13 mouse cellular contexts compared by ENCODE assay signal in the genomic region with DNA sequence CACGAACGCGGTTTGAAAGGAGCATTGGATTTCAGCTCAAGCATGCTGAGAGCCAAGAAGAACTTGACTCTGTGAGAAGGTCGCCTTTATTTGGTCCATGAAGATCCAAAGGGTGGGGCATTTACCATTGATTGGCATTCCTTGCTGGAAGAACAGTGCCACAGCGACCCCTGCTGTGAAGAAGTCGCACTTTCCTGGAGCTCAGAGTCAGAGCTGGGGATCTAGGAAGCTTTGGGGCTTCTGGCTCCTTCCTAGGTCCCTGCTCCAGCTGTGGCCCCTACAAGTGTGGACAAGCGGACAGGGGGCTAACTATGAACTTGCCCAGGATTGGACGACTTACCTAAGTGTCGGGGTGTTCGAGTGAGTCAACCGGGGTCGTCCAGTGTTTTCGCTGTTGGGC. TPM values are rescaled to one million over a fixed set of nuclear protein-coding genes. Genes with fewer than 3 reads are reported as not detected.
"Had no signal": no experiment of that assay in that cellular context is flagged by ENCODE, and none has a peak within 500 bp of the region (broad histone marks: within the 10 kb centered on the region; RNA-seq: fewer than 3 reads in every experiment).

No protein-coding gene starts in this region.

RNA-seq across cellular contexts. Expression of a gene that starts 18.9 kb away (rescaled TPM):
- total RNA-seq: layer of hippocampus, postnatal 25 days; left cerebral cortex, postnatal 14 days had no signal
- polyA plus RNA-seq: intestine, embryonic 16.5 days; kidney, embryonic 16.5 days; limb, embryonic 10.5 days; liver, embryonic 11.5 days; neural tube, embryonic 15.5 days; stomach, postnatal 0 days had no signal

RNA-seq across cellular contexts. Expression of a gene that starts 44.1 kb away (rescaled TPM):
- total RNA-seq: layer of hippocampus, postnatal 25 days; left cerebral cortex, adult 2 months; left cerebral cortex, postnatal 14 days had no signal
- polyA plus RNA-seq: intestine, embryonic 16.5 days; kidney, adult 2 months; kidney, embryonic 16.5 days; limb, embryonic 10.5 days; limb, embryonic 14.5 days; liver, embryonic 11.5 days; liver, embryonic 15.5 days; lung, adult 2 months; neural tube, embryonic 15.5 days; stomach, postnatal 0 days had no signal
